Comparison of ENCODE assay signal across 15 mouse cellular contexts in the genomic region with DNA sequence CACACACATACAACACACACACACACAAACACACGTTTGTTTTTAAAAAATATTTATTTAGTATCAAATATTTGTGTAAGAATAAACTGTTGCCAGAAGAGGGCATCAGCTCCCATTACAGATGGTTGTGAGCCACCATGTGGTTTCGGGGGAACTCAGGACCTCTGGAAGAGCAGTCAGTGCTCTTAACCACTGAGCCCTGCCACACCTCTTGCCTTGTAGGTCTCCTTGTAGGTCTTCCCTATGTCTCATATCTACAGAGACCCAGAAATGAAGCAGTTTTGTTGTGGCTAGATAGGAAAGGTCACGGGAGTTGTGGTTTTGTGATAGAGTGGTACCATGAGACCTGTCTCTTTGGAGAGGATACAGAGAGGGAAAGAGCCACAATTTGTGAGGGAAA. TPM values are rescaled to one million over a fixed set of nuclear protein-coding genes. Genes with fewer than 3 reads are reported as not detected.
DNase-seq lines count a peak whose midpoint lies in the region; ATAC-seq and TF ChIP-seq lines count a peak whose summit lies in the region.
"Had no signal": no experiment of that assay in that cellular context is flagged by ENCODE, and none has a peak within 500 bp of the region (broad histone marks: within the 10 kb centered on the region; RNA-seq: fewer than 3 reads in every experiment).

No protein-coding gene starts in this region.

- TF ChIP-seq CTCF in midbrain, postnatal 0 days (IDR thresholded peaks at IDR 0.05), result peak; percentile 56
- TF ChIP-seq CTCF in stomach, postnatal 0 days (IDR thresholded peaks at IDR 0.05; ENCODE audit: low read depth), result peak; percentile 52

- H3K36me3 ChIP-seq in forebrain, embryonic 14.5 days (ENCODE audit: control insufficient read depth, insufficient read depth, low read length), result no peaks in the 10 kb centered on the region
- no peaks in the 10 kb centered on the region for H3K36me3 ChIP-seq in forebrain, embryonic 11.5 days (ENCODE audit: control insufficient read depth, insufficient read depth, low read length)
- H3K36me3 ChIP-seq in midbrain, postnatal 0 days (ENCODE audit: insufficient read depth, low read length), result no peaks in the 10 kb centered on the region
- H3K36me3 ChIP-seq in midbrain, embryonic 10.5 days, result no peaks in the 10 kb centered on the region
- H3K36me3 ChIP-seq in stomach, postnatal 0 days (ENCODE audit: control insufficient read depth, insufficient read depth, low read length), result no peaks in the 10 kb centered on the region
- H3K36me3 ChIP-seq: embryonic facial prominence, embryonic 13.5 days; heart, embryonic 13.5 days; neural tube, embryonic 12.5 days had no signal

- no peak overlapping the region for H3K27ac ChIP-seq in forebrain, embryonic 14.5 days (ENCODE audit: low read depth, low read length)
- no peak overlapping the region for H3K27ac ChIP-seq in forebrain, embryonic 11.5 days (ENCODE audit: low read depth, low read length)
- H3K27ac ChIP-seq in midbrain, postnatal 0 days (ENCODE audit: low read depth, low read length), result no peak overlapping the region
- H3K27ac ChIP-seq in midbrain, embryonic 10.5 days (replicated peaks), result no peak overlapping the region
- 0 out of 2 replicates have a peak overlapping the region, but pooled peaks have one; percentile 1 for H3K27ac ChIP-seq in stomach, postnatal 0 days (replicated peaks)
- H3K27ac ChIP-seq: embryonic facial prominence, embryonic 13.5 days; heart, embryonic 13.5 days; neural tube, embryonic 12.5 days had no signal

- DNase-seq in forebrain, embryonic 14.5 days (ENCODE audit: low spot score), result peak; percentile 29
- no peak for DNase-seq in forebrain, embryonic 11.5 days (ENCODE audit: low spot score)
- no peak for DNase-seq in midbrain, postnatal 0 days (ENCODE audit: low spot score)
- no peak for DNase-seq in midbrain, embryonic 10.5 days (ENCODE audit: low spot score)
- peak; percentile 41 for DNase-seq in liver
- DNase-seq in stomach, postnatal 0 days (ENCODE audit: low spot score), result no peak
- no peak for DNase-seq in heart, postnatal 25 days (ENCODE audit: low spot score)
- DNase-seq in right cerebral cortex, postnatal 10 days (ENCODE audit: low spot score in 2 of 2), result no peak
- DNase-seq: lung, postnatal 10 days; spleen, adult 18-20 months; thymus, postnatal 4 days had no signal

- 73% methylated on average over 3 of the region's 3 CpGs for WGBS in forebrain, embryonic 14.5 days
- WGBS in forebrain, embryonic 11.5 days, result 71% methylated on average over 3 of the region's 3 CpGs
- WGBS in midbrain, postnatal 0 days, result 63% methylated on average over 3 of the region's 3 CpGs
- WGBS in midbrain, embryonic 10.5 days, result 66% methylated on average over 3 of the region's 3 CpGs
- 60% methylated on average over 3 of the region's 3 CpGs for WGBS in stomach, postnatal 0 days

- H3K4me1 ChIP-seq in forebrain, embryonic 14.5 days (ENCODE audit: control insufficient read depth, insufficient read depth, low read length), result peaks cover 12% of the 10 kb centered on the region
- H3K4me1 ChIP-seq in forebrain, embryonic 11.5 days (replicated peaks; ENCODE audit: control insufficient read depth, insufficient read depth, low read length), result peaks cover 11% of the 10 kb centered on the region; the same call in 1 of the 2 replicates
- peaks cover 8% of the 10 kb centered on the region; the same call in 1 of the 2 replicates for H3K4me1 ChIP-seq in midbrain, postnatal 0 days (ENCODE audit: insufficient read depth, low read length)
- H3K4me1 ChIP-seq in midbrain, embryonic 10.5 days, result peaks cover 29% of the 10 kb centered on the region
- H3K4me1 ChIP-seq in stomach, postnatal 0 days (replicated peaks; ENCODE audit: control insufficient read depth, insufficient read depth), result peaks cover 2% of the 10 kb centered on the region; the same call in 1 of the 2 replicates

- intact Hi-C loops in heart, postnatal 25 days (cut with DNase I), result loop anchor here (2.0 kb wide), 1 partner anchor 57 kb away; no protein-coding TSS in a partner anchor

- H3K27me3 ChIP-seq in forebrain, embryonic 14.5 days (replicated peaks; ENCODE audit: control insufficient read depth, insufficient read depth, low read length), result no peaks in the 10 kb centered on the region
- H3K27me3 ChIP-seq in forebrain, embryonic 11.5 days (ENCODE audit: control insufficient read depth, insufficient read depth, low read length), result no peaks in the 10 kb centered on the region
- no peaks in the 10 kb centered on the region for H3K27me3 ChIP-seq in midbrain, postnatal 0 days (ENCODE audit: insufficient read depth, low read length)
- peaks cover 56% of the 10 kb centered on the region for H3K27me3 ChIP-seq in midbrain, embryonic 10.5 days (ENCODE audit: low read depth, poor library complexity, severe bottlenecking)
- H3K27me3 ChIP-seq in stomach, postnatal 0 days (ENCODE audit: control insufficient read depth, insufficient read depth, low read length), result no peaks in the 10 kb centered on the region
- H3K27me3 ChIP-seq: neural tube, embryonic 12.5 days had no signal

- H3K4me3 ChIP-seq in forebrain, embryonic 14.5 days (ENCODE audit: low read depth, low read length), result no peak overlapping the region
- H3K4me3 ChIP-seq in forebrain, embryonic 11.5 days (ENCODE audit: low read depth, low read length), result no peak overlapping the region
- H3K4me3 ChIP-seq in midbrain, postnatal 0 days (ENCODE audit: low read depth, low read length), result no peak overlapping the region
- H3K4me3 ChIP-seq in midbrain, embryonic 10.5 days, result no peak overlapping the region
- no peak overlapping the region for H3K4me3 ChIP-seq in stomach, postnatal 0 days (ENCODE audit: low read depth, low read length)
- H3K4me3 ChIP-seq: embryonic facial prominence, embryonic 13.5 days; heart, embryonic 13.5 days; neural tube, embryonic 12.5 days had no signal

- no peaks in the 10 kb centered on the region for H3K9me3 ChIP-seq in forebrain, embryonic 14.5 days (replicated peaks; ENCODE audit: control insufficient read depth, low read length)
- H3K9me3 ChIP-seq in forebrain, embryonic 11.5 days (ENCODE audit: control insufficient read depth, low read length), result no peaks in the 10 kb centered on the region
- no peaks in the 10 kb centered on the region for H3K9me3 ChIP-seq in midbrain, postnatal 0 days (ENCODE audit: low read length)
- H3K9me3 ChIP-seq in midbrain, embryonic 10.5 days (replicated peaks), result no peaks in the 10 kb centered on the region
- no peaks in the 10 kb centered on the region for H3K9me3 ChIP-seq in stomach, postnatal 0 days (ENCODE audit: control insufficient read depth, low read length)
- H3K9me3 ChIP-seq: embryonic facial prominence, embryonic 13.5 days; neural tube, embryonic 12.5 days had no signal

- H3K9ac ChIP-seq in forebrain, embryonic 14.5 days (ENCODE audit: low read length), result no peak overlapping the region
- H3K9ac ChIP-seq in forebrain, embryonic 11.5 days (ENCODE audit: low read length), result no peak overlapping the region
- H3K9ac ChIP-seq in midbrain, postnatal 0 days (replicated peaks; ENCODE audit: low read length, poor library complexity, severe bottlenecking), result no peak overlapping the region
- no peak overlapping the region for H3K9ac ChIP-seq in stomach, postnatal 0 days (ENCODE audit: low read length)
- H3K9ac ChIP-seq: embryonic facial prominence, embryonic 13.5 days; heart, embryonic 13.5 days; neural tube, embryonic 12.5 days had no signal

- TF ChIP-seq EP300 in stomach, postnatal 0 days (optimal IDR thresholded peaks at IDR 0.05), result no peak

- no peak overlapping the region for H3K4me2 ChIP-seq in forebrain, embryonic 14.5 days (ENCODE audit: low read length)
- no peak overlapping the region for H3K4me2 ChIP-seq in forebrain, embryonic 11.5 days (ENCODE audit: low read depth, low read length, severe bottlenecking)
- H3K4me2 ChIP-seq in midbrain, postnatal 0 days (ENCODE audit: low read depth, low read length, poor library complexity, severe bottlenecking), result no peak overlapping the region
- no peak overlapping the region for H3K4me2 ChIP-seq in stomach, postnatal 0 days (replicated peaks; ENCODE audit: low read depth)
- H3K4me2 ChIP-seq: embryonic facial prominence, embryonic 13.5 days; heart, embryonic 13.5 days; neural tube, embryonic 12.5 days had no signal

- ATAC-seq in forebrain, embryonic 14.5 days, result no peak
- no peak for ATAC-seq in forebrain, embryonic 11.5 days (replicated peaks; ENCODE audit: low FRiP score)
- no peak for ATAC-seq in midbrain, postnatal 0 days (ENCODE audit: low FRiP score)
- no peak for ATAC-seq in stomach, postnatal 0 days (ENCODE audit: low FRiP score, low TSS enrichment)
- ATAC-seq: inflammation-experienced regulatory T-cells, adult 6 months had no signal

RNA-seq across cellular contexts. Expression of gene Rnf227, which starts 6.3 kb away (rescaled TPM):
- polyA plus RNA-seq in forebrain, embryonic 14.5 days (2014; fragmentation: Nextera tagmentation; extraction: Ambion mirVana), result 126 and 146 TPM in 2 replicates
- 25.7 and 30.1 TPM in 2 replicates for polyA plus RNA-seq in forebrain, embryonic 11.5 days (2014; fragmentation: Nextera tagmentation; extraction: Ambion mirVana)
- 245 and 310 TPM in 2 replicates for total RNA-seq in midbrain, postnatal 0 days (2014; rRNA removed)
- polyA plus RNA-seq in midbrain, postnatal 0 days (2015; fragmentation: Nextera tagmentation; extraction: Ambion mirVana), result 382 and 383 TPM in 2 replicates
- polyA plus RNA-seq in midbrain, embryonic 10.5 days (2016; fragmentation: Nextera tagmentation; extraction: Ambion mirVana), result 18.1 and 24.6 TPM in 2 replicates
- 46.2 and 49.4 TPM in 2 replicates for polyA plus RNA-seq in stomach, postnatal 0 days (2015; fragmentation: Nextera tagmentation; extraction: Ambion mirVana)
- total RNA-seq in heart, postnatal 25 days (2021), result under 1 TPM; 0.16 to 0.17 TPM

RNA-seq across cellular contexts. Expression of gene Kcnab3, which starts 7.9 kb away (rescaled TPM):
- 3.3 and 3.9 TPM in 2 replicates for polyA plus RNA-seq in forebrain, embryonic 14.5 days (2014; fragmentation: Nextera tagmentation; extraction: Ambion mirVana)
- polyA plus RNA-seq in forebrain, embryonic 11.5 days (2014; fragmentation: Nextera tagmentation; extraction: Ambion mirVana), result 3.5 and 3.7 TPM in 2 replicates
- total RNA-seq in midbrain, postnatal 0 days (2014; rRNA removed), result 3.2 and 7.6 TPM in 2 replicates
- polyA plus RNA-seq in midbrain, postnatal 0 days (2015; fragmentation: Nextera tagmentation; extraction: Ambion mirVana), result 5.4 and 5.6 TPM in 2 replicates
- 1.4 and 2.3 TPM in 2 replicates for polyA plus RNA-seq in midbrain, embryonic 10.5 days (2016; fragmentation: Nextera tagmentation; extraction: Ambion mirVana)
- polyA plus RNA-seq in stomach, postnatal 0 days (2015; fragmentation: Nextera tagmentation; extraction: Ambion mirVana), result 0.87 and 1.1 TPM in 2 replicates
- under 1 TPM; 0.22 to 0.29 TPM for total RNA-seq in heart, postnatal 25 days (2021)

RNA-seq across cellular contexts. Expression of gene Trappc1, which starts 10.1 kb away (rescaled TPM):
- polyA plus RNA-seq in forebrain, embryonic 14.5 days (2014; fragmentation: Nextera tagmentation; extraction: Ambion mirVana), result 188 and 243 TPM in 2 replicates
- polyA plus RNA-seq in forebrain, embryonic 11.5 days (2014; fragmentation: Nextera tagmentation; extraction: Ambion mirVana), result 188 and 196 TPM in 2 replicates
- total RNA-seq in midbrain, postnatal 0 days (2014; rRNA removed), result 128 and 205 TPM in 2 replicates
- 161 and 177 TPM in 2 replicates for polyA plus RNA-seq in midbrain, postnatal 0 days (2015; fragmentation: Nextera tagmentation; extraction: Ambion mirVana)
- 174 and 188 TPM in 2 replicates for polyA plus RNA-seq in midbrain, embryonic 10.5 days (2016; fragmentation: Nextera tagmentation; extraction: Ambion mirVana)
- polyA plus RNA-seq in stomach, postnatal 0 days (2015; fragmentation: Nextera tagmentation; extraction: Ambion mirVana), result 119 and 123 TPM in 2 replicates
- total RNA-seq in heart, postnatal 25 days (2021), result 10 to 100 TPM; 48.0 to 53.0 TPM

RNA-seq across cellular contexts. Expression of gene Cntrob, which starts 10.3 kb away (rescaled TPM):
- 13.9 and 18.9 TPM in 2 replicates for polyA plus RNA-seq in forebrain, embryonic 14.5 days (2014; fragmentation: Nextera tagmentation; extraction: Ambion mirVana)
- 31.7 and 32.1 TPM in 2 replicates for polyA plus RNA-seq in forebrain, embryonic 11.5 days (2014; fragmentation: Nextera tagmentation; extraction: Ambion mirVana)
- total RNA-seq in midbrain, postnatal 0 days (2014; rRNA removed), result 15.3 and 16.2 TPM in 2 replicates
- 10.2 and 13.6 TPM in 2 replicates for polyA plus RNA-seq in midbrain, postnatal 0 days (2015; fragmentation: Nextera tagmentation; extraction: Ambion mirVana)
- polyA plus RNA-seq in midbrain, embryonic 10.5 days (2016; fragmentation: Nextera tagmentation; extraction: Ambion mirVana), result 39.9 TPM in 2 replicates
- 4.9 and 5.5 TPM in 2 replicates for polyA plus RNA-seq in stomach, postnatal 0 days (2015; fragmentation: Nextera tagmentation; extraction: Ambion mirVana)
- total RNA-seq in heart, postnatal 25 days (2021), result 1 to 10 TPM; 2.6 to 5.3 TPM

RNA-seq across cellular contexts. Expression of gene Chd3, which starts 35.3 kb away (rescaled TPM):
- polyA plus RNA-seq in forebrain, embryonic 14.5 days (2014; fragmentation: Nextera tagmentation; extraction: Ambion mirVana), result 70.3 and 77.3 TPM in 2 replicates
- 53.0 and 61.4 TPM in 2 replicates for polyA plus RNA-seq in forebrain, embryonic 11.5 days (2014; fragmentation: Nextera tagmentation; extraction: Ambion mirVana)
- 284 and 298 TPM in 2 replicates for total RNA-seq in midbrain, postnatal 0 days (2014; rRNA removed)
- 51.6 and 58.9 TPM in 2 replicates for polyA plus RNA-seq in midbrain, postnatal 0 days (2015; fragmentation: Nextera tagmentation; extraction: Ambion mirVana)
- polyA plus RNA-seq in midbrain, embryonic 10.5 days (2016; fragmentation: Nextera tagmentation; extraction: Ambion mirVana), result 41.7 and 50.6 TPM in 2 replicates
- polyA plus RNA-seq in stomach, postnatal 0 days (2015; fragmentation: Nextera tagmentation; extraction: Ambion mirVana), result 18.4 and 18.9 TPM in 2 replicates
- total RNA-seq in heart, postnatal 25 days (2021), result 10 to 100 TPM; 26.4 to 27.9 TPM

Comparison
In these comparisons a context has a peak if more than half of its experiments do, and no peak if none do; other contexts are left out.
1. DNase-seq: peak in forebrain, embryonic 14.5 days (single experiment) and liver (single experiment); none in forebrain, embryonic 11.5 days (single experiment), midbrain, postnatal 0 days (single experiment), midbrain, embryonic 10.5 days (single experiment), stomach, postnatal 0 days (single experiment), heart, postnatal 25 days (single experiment) and right cerebral cortex, postnatal 10 days (0 of 2).